Mouse (Mus musculus) cerebellum, postnatal 25 days (tissue): ENCODE results near the gene Itgb8.

Experiments
- DNase-seq, 2 experiments: peaks; one replicate each; pipeline ENCODE4 v3.0.0; 2021; ENCODE audit warnings: mixed read lengths in 2 of 2

Itgb8 gene

GRCm38 (mm10) chr12:119207464-119207801 lies 31.2 kb downstream of the Itgb8 start:
- DNase-seq, result no peak

- peak in 1 of 2 experiments; percentile 19 for DNase-seq
These were observed 31.7 kb downstream of the Itgb8 start for GRCm38 (mm10) chr12:119206711-119207463.

- DNase-seq, result no peak
These were observed 34.2 kb downstream of the Itgb8 start for GRCm38 (mm10) chr12:119204411-119204810.

GRCm38 (mm10) chr12:119202766-119203165 lies 35.8 kb downstream of the Itgb8 start:
- DNase-seq, result no peak

- DNase-seq, result no peak
These were observed 43.5 kb downstream of the Itgb8 start for GRCm38 (mm10) chr12:119195145-119195544.

- DNase-seq, result no peak
These were observed 48.8 kb downstream of the Itgb8 start for GRCm38 (mm10) chr12:119189814-119190213.

GRCm38 (mm10) chr12:119185441-119185840 lies 53.2 kb downstream of the Itgb8 start:
- DNase-seq, result no peak

GRCm38 (mm10) chr12:119182215-119182924 lies 56.2 kb downstream of the Itgb8 start:
- no peak for DNase-seq

- no peak for DNase-seq
These were observed 62.6 kb downstream of the Itgb8 start for GRCm38 (mm10) chr12:119176017-119176416.

GRCm38 (mm10) chr12:119169828-119170539 lies 68.6 kb downstream of the Itgb8 start:
- DNase-seq, result no peak

- DNase-seq, result no peak
These were observed 69.5 kb downstream of the Itgb8 start for GRCm38 (mm10) chr12:119169143-119169542.

- no peak for DNase-seq
These were observed 73.5 kb downstream of the Itgb8 start for GRCm38 (mm10) chr12:119165115-119165514.

GRCm38 (mm10) chr12:119164672-119165071 lies 73.9 kb downstream of the Itgb8 start:
- no peak for DNase-seq

GRCm38 (mm10) chr12:119164176-119164575 lies 74.4 kb downstream of the Itgb8 start:
- DNase-seq, result peak in 1 of 2 experiments; percentile 2

GRCm38 (mm10) chr12:119160786-119161185 lies 77.8 kb downstream of the Itgb8 start:
- DNase-seq, result no peak

- DNase-seq, result no peak
These were observed 79.2 kb downstream of the Itgb8 start for GRCm38 (mm10) chr12:119159254-119159933.

- DNase-seq, result no peak
These were observed 80.9 kb downstream of the Itgb8 start for GRCm38 (mm10) chr12:119157686-119158085.

GRCm38 (mm10) chr12:119157068-119157467 lies 81.5 kb downstream of the Itgb8 start:
- no peak for DNase-seq

- DNase-seq, result peak in 1 of 2 experiments; percentile 20
These were observed 83.0 kb downstream of the Itgb8 start for GRCm38 (mm10) chr12:119155566-119155965.

GRCm38 (mm10) chr12:119150956-119151355 lies 87.6 kb downstream of the Itgb8 start:
- no peak for DNase-seq

- DNase-seq, result no peak
These were observed 90.8 kb downstream of the Itgb8 start for GRCm38 (mm10) chr12:119147753-119148152.

- DNase-seq, result no peak
These were observed 92.6 kb downstream of the Itgb8 start for GRCm38 (mm10) chr12:119146031-119146430.

GRCm38 (mm10) chr12:119137946-119138345 lies 100.7 kb downstream of the Itgb8 start:
- no peak for DNase-seq
